Mouse (Mus musculus): ENCODE data around the gene Comp. TPM values are rescaled to one million over a fixed set of nuclear protein-coding genes. Genes with fewer than 3 reads are reported as not detected.

Gene Comp
- total and polyA plus RNA-seq, 3 experiments: 0.15 TPM; not detected in 2

- Histone ChIP-seq H3K27me3 (ENCODE audit: insufficient read depth, low read length) (peaks cover 27% of the 10 kb centered on the region), H3K9me3 (replicated peaks) (peaks cover 5% of the 10 kb centered on the region; the same call in 1 of the 2 replicates), H3K4me3 (ENCODE audit: low read depth, low read length) (no peak overlapping the region), H3K36me3 (replicated peaks) (no peaks in the 10 kb centered on the region), H3K4me1 (ENCODE audit: insufficient read depth, low read depth, low read length) (peaks cover 47% of the 10 kb centered on the region)
- TF ChIP-seq POLR2AphosphoS5 (IDR thresholded peaks at IDR 0.05; ENCODE audit: insufficient replicate concordance, low read depth, low read length) (no peak), CTCF (IDR thresholded peaks at IDR 0.05; ENCODE audit: low read depth, low read length) (no peak), GATA2 (IDR thresholded peaks at IDR 0.05; ENCODE audit: borderline replicate concordance, low read depth, low read length) (no peak), TAL1 (conservative IDR thresholded peaks at IDR 0.05; ENCODE audit: low read depth, low read length) (no peak), GATA1 (IDR thresholded peaks at IDR 0.05; ENCODE audit: borderline replicate concordance, low read length) (no peak)
- DNase-seq (ENCODE audit: low spot score): no peak
- ATAC-seq (ENCODE audit: extremely low read depth, insufficient number of reproducible peaks, low FRiP score, poor library complexity, severe bottlenecking): no peak
Observed at GRCm38 (mm10) chr8:70359411-70359810, 13.9 kb upstream of the Comp start.

- H3K4me3 ChIP-seq (ENCODE audit: low read depth, low read length): no peak overlapping the region
- no peaks in the 10 kb centered on the region for H3K36me3 ChIP-seq (replicated peaks)
- H3K9me3 ChIP-seq (replicated peaks): peaks cover 5% of the 10 kb centered on the region; the same call in 1 of the 2 replicates
- no peak for TF ChIP-seq GATA1 (IDR thresholded peaks at IDR 0.05; ENCODE audit: borderline replicate concordance, low read length)
- TF ChIP-seq TAL1 (conservative IDR thresholded peaks at IDR 0.05; ENCODE audit: low read depth, low read length): no peak
- no peak for DNase-seq (ENCODE audit: low spot score)
- ATAC-seq (ENCODE audit: extremely low read depth, insufficient number of reproducible peaks, low FRiP score, poor library complexity, severe bottlenecking): no peak
- peaks cover 43% of the 10 kb centered on the region for H3K4me1 ChIP-seq (ENCODE audit: insufficient read depth, low read depth, low read length)
- H3K27me3 ChIP-seq (ENCODE audit: insufficient read depth, low read length): peaks cover 34% of the 10 kb centered on the region
Observed at GRCm38 (mm10) chr8:70360769-70361168, 12.6 kb upstream of the Comp start.

GRCm38 (mm10) chr8:70361484-70362032 lies 11.8 kb upstream of the Comp start:
- TF ChIP-seq CTCF (IDR thresholded peaks at IDR 0.05; ENCODE audit: low read depth, low read length) (no peak), GATA1 (IDR thresholded peaks at IDR 0.05; ENCODE audit: borderline replicate concordance, low read length) (no peak), POLR2AphosphoS5 (IDR thresholded peaks at IDR 0.05; ENCODE audit: insufficient replicate concordance, low read depth, low read length) (no peak), TAL1 (conservative IDR thresholded peaks at IDR 0.05; ENCODE audit: low read depth, low read length) (no peak), GATA2 (IDR thresholded peaks at IDR 0.05; ENCODE audit: borderline replicate concordance, low read depth, low read length) (no peak)
- Histone ChIP-seq H3K4me3 (ENCODE audit: low read depth, low read length) (no peak overlapping the region), H3K4me1 (ENCODE audit: insufficient read depth, low read depth, low read length) (peaks cover 44% of the 10 kb centered on the region), H3K27me3 (ENCODE audit: insufficient read depth, low read length) (peaks cover 40% of the 10 kb centered on the region), H3K36me3 (replicated peaks) (no peaks in the 10 kb centered on the region), H3K9me3 (replicated peaks) (peaks cover 5% of the 10 kb centered on the region; the same call in 1 of the 2 replicates)
- DNase-seq (ENCODE audit: low spot score) (no peak), ATAC-seq (ENCODE audit: extremely low read depth, insufficient number of reproducible peaks, low FRiP score, poor library complexity, severe bottlenecking) (no peak)

- TF ChIP-seq GATA2 (IDR thresholded peaks at IDR 0.05; ENCODE audit: borderline replicate concordance, low read depth, low read length) (no peak), GATA1 (IDR thresholded peaks at IDR 0.05; ENCODE audit: borderline replicate concordance, low read length) (no peak), CTCF (IDR thresholded peaks at IDR 0.05; ENCODE audit: low read depth, low read length) (no peak), TAL1 (conservative IDR thresholded peaks at IDR 0.05; ENCODE audit: low read depth, low read length) (no peak), POLR2AphosphoS5 (IDR thresholded peaks at IDR 0.05; ENCODE audit: insufficient replicate concordance, low read depth, low read length) (no peak)
- Histone ChIP-seq H3K9me3 (replicated peaks) (0 out of 2 replicates have a peak, but pooled peaks cover 5% of the 10 kb centered on the region), H3K36me3 (replicated peaks) (no peaks in the 10 kb centered on the region), H3K4me3 (ENCODE audit: low read depth, low read length) (no peak overlapping the region), H3K27me3 (ENCODE audit: insufficient read depth, low read length) (peaks cover 46% of the 10 kb centered on the region), H3K4me1 (ENCODE audit: insufficient read depth, low read depth, low read length) (peaks cover 34% of the 10 kb centered on the region)
- no peak for ATAC-seq (ENCODE audit: extremely low read depth, insufficient number of reproducible peaks, low FRiP score, poor library complexity, severe bottlenecking)
- no peak for DNase-seq (ENCODE audit: low spot score)
Observed at GRCm38 (mm10) chr8:70364066-70364465, 9.3 kb upstream of the Comp start.

GRCm38 (mm10) chr8:70366588-70366987 lies 6.8 kb upstream of the Comp start:
- H3K9me3 ChIP-seq (replicated peaks): no peaks in the 10 kb centered on the region
- DNase-seq (ENCODE audit: low spot score) (no peak), ATAC-seq (ENCODE audit: extremely low read depth, insufficient number of reproducible peaks, low FRiP score, poor library complexity, severe bottlenecking) (no peak)
- H3K4me3 ChIP-seq (ENCODE audit: low read depth, low read length): no peak overlapping the region
- TF ChIP-seq POLR2AphosphoS5 (IDR thresholded peaks at IDR 0.05; ENCODE audit: insufficient replicate concordance, low read depth, low read length) (no peak), GATA1 (IDR thresholded peaks at IDR 0.05; ENCODE audit: borderline replicate concordance, low read length) (no peak), TAL1 (conservative IDR thresholded peaks at IDR 0.05; ENCODE audit: low read depth, low read length) (no peak), GATA2 (IDR thresholded peaks at IDR 0.05; ENCODE audit: borderline replicate concordance, low read depth, low read length) (no peak), CTCF (IDR thresholded peaks at IDR 0.05; ENCODE audit: low read depth, low read length) (no peak)
- H3K36me3 ChIP-seq (replicated peaks): no peaks in the 10 kb centered on the region
- H3K4me1 ChIP-seq (ENCODE audit: insufficient read depth, low read depth, low read length): peaks cover 31% of the 10 kb centered on the region
- peaks cover 47% of the 10 kb centered on the region for H3K27me3 ChIP-seq (ENCODE audit: insufficient read depth, low read length)

- no peak for ATAC-seq (ENCODE audit: extremely low read depth, insufficient number of reproducible peaks, low FRiP score, poor library complexity, severe bottlenecking)
- TF ChIP-seq GATA2 (IDR thresholded peaks at IDR 0.05; ENCODE audit: borderline replicate concordance, low read depth, low read length) (no peak), POLR2AphosphoS5 (IDR thresholded peaks at IDR 0.05; ENCODE audit: insufficient replicate concordance, low read depth, low read length) (no peak), TAL1 (conservative IDR thresholded peaks at IDR 0.05; ENCODE audit: low read depth, low read length) (no peak), GATA1 (IDR thresholded peaks at IDR 0.05; ENCODE audit: borderline replicate concordance, low read length) (no peak), CTCF (IDR thresholded peaks at IDR 0.05; ENCODE audit: low read depth, low read length) (no peak)
- H3K4me1 ChIP-seq (ENCODE audit: insufficient read depth, low read depth, low read length): peaks cover 20% of the 10 kb centered on the region
- H3K27me3 ChIP-seq (ENCODE audit: insufficient read depth, low read length): peaks cover 61% of the 10 kb centered on the region
- H3K36me3 ChIP-seq (replicated peaks): no peaks in the 10 kb centered on the region
- H3K4me3 ChIP-seq (ENCODE audit: low read depth, low read length): no peak overlapping the region
- H3K9me3 ChIP-seq (replicated peaks): peaks cover 17% of the 10 kb centered on the region
- no peak for DNase-seq (ENCODE audit: low spot score)
Observed at GRCm38 (mm10) chr8:70370476-70370875, 2.9 kb upstream of the Comp start.

Data from G1E (cell line).